Mouse (Mus musculus): ENCODE results near the gene Ccdc126. TPM values are rescaled to one million over a fixed set of nuclear protein-coding genes. Genes with fewer than 3 reads are reported as not detected.

The Ccdc126 gene
- polyA plus RNA-seq, 1 experiment, result 1.7 TPM

- Histone ChIP-seq H3K4me1 (ENCODE audit: control insufficient read depth, insufficient read depth, insufficient read length) (peaks cover 7% of the 10 kb centered on the region; the same call in 1 of the 2 replicates), H3K27me3 (ENCODE audit: control insufficient read depth, insufficient read depth, low read length) (no peaks in the 10 kb centered on the region), H3K27ac (ENCODE audit: insufficient read depth, low read length) (peak within 1 kb of the TSS; percentile 22), H3K4me3 (ENCODE audit: extremely low read depth, insufficient read depth, insufficient read length) (peak within 1 kb of the TSS; percentile 60), H3K36me3 (ENCODE audit: control insufficient read depth, insufficient read depth, low read length) (no peaks in the 10 kb centered on the region)
- TF ChIP-seq CTCF (IDR thresholded peaks at IDR 0.05; ENCODE audit: extremely low read depth, insufficient read depth, insufficient read length, insufficient replicate concordance), result no peak
- no peak for TF ChIP-seq POLR2A (IDR thresholded peaks at IDR 0.05; ENCODE audit: low read depth, low read length)
- peak; percentile 82 to 88 for DNase-seq (ENCODE audit: low read depth in 1 of 2, low spot score in 2 of 2)
- WGBS, result 6% methylated on average over 47 of the region's 49 CpGs
Observed at GRCm38 (mm10) chr6:49367159-49368054, 48.3 kb downstream of the Ccdc126 start, which contains the start of gene Fam221a. Gene Fam221a (plus strand): TSS chr6:49367739.

DNA sequence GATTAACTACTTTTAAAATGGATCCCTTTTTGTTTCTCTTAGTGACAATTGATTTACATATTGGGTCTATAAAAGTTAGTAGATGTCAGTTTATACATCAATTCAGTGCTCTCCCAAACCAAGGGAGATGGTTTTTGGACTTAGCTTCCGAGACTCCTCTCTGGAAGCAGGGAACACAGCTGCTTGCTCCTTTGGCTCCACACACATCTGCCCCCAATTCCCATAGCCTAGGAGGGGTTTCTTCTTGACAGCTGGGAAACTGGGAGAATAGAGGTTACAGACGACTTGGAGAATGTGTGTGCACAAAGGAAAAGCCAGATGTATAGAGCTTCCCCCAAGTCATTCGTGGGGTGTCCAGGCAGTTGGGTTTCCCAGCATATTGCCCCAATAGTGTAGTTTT lies 49.1 kb downstream of the Ccdc126 start:
- Histone ChIP-seq H3K27me3 (ENCODE audit: control insufficient read depth, insufficient read depth, low read length) (no peaks in the 10 kb centered on the region), H3K36me3 (ENCODE audit: control insufficient read depth, insufficient read depth, low read length) (no peaks in the 10 kb centered on the region), H3K27ac (ENCODE audit: insufficient read depth, low read length) (no peak overlapping the region), H3K4me3 (ENCODE audit: extremely low read depth, insufficient read depth, insufficient read length) (peak overlapping the region; percentile 4; the same call in 1 of the 2 replicates), H3K4me1 (ENCODE audit: control insufficient read depth, insufficient read depth, insufficient read length) (peaks cover 7% of the 10 kb centered on the region; the same call in 1 of the 2 replicates)
- DNase-seq (ENCODE audit: low read depth in 1 of 2, low spot score in 2 of 2), result no peak
- WGBS, result 36% methylated on average over 3 of the region's 3 CpGs
- no peak for TF ChIP-seq POLR2A (IDR thresholded peaks at IDR 0.05; ENCODE audit: low read depth, low read length)

DNA sequence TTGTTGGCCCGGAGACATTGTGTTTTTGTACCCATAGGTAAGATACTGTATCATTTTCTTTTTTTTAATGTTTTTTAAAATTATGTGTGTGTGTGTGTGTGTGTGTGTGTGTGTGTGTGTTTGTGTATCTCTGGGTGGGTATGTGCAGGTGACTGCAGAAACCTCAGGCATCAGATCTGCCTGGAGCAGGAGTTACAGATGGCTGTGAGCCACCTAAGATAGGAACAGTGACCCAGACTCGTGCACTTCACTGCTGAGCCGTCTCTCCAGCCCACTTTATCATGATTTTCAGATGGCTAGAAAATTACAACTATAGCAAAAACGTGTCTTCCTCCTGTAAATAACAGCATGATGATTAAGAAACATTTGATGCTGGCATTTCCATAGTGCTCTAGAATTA lies 53.6 kb downstream of the Ccdc126 start:
- TF ChIP-seq POLR2A (IDR thresholded peaks at IDR 0.05; ENCODE audit: low read depth, low read length), result no peak
- no peak for TF ChIP-seq CTCF (IDR thresholded peaks at IDR 0.05; ENCODE audit: extremely low read depth, insufficient read depth, insufficient read length, insufficient replicate concordance)
- DNase-seq (ENCODE audit: low read depth in 1 of 2, low spot score in 2 of 2), result no peak
- 77% methylated on average over 4 of the region's 4 CpGs for WGBS
- Histone ChIP-seq H3K4me1 (ENCODE audit: control insufficient read depth, insufficient read depth, insufficient read length) (peaks cover 7% of the 10 kb centered on the region; the same call in 1 of the 2 replicates), H3K4me3 (ENCODE audit: extremely low read depth, insufficient read depth, insufficient read length) (no peak overlapping the region), H3K36me3 (ENCODE audit: control insufficient read depth, insufficient read depth, low read length) (no peaks in the 10 kb centered on the region), H3K27ac (ENCODE audit: insufficient read depth, low read length) (no peak overlapping the region), H3K27me3 (ENCODE audit: control insufficient read depth, insufficient read depth, low read length) (no peaks in the 10 kb centered on the region)

DNA sequence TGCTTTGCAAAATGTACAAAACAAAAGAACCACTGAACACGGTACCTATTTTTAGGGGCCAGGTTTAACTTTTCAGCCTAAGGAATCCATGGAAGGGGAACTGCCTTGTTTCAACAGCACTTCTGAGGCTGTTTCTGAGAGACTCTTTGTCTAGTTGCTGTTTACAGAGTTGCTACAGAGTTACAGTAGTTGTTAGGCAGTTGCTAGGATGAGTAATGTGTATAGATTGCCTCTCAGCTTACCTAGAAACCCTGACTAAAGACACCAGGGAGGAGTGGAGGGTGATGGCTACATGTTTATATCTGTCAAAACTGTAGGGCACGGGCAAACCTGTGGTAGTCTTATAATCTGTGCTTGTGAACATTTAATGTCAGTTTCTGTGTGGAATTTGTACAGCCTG lies 54.9 kb downstream of the Ccdc126 start:
- no peak for TF ChIP-seq CTCF (IDR thresholded peaks at IDR 0.05; ENCODE audit: extremely low read depth, insufficient read depth, insufficient read length, insufficient replicate concordance)
- TF ChIP-seq POLR2A (IDR thresholded peaks at IDR 0.05; ENCODE audit: low read depth, low read length), result no peak
- no peak for DNase-seq (ENCODE audit: low read depth in 1 of 2, low spot score in 2 of 2)
- Histone ChIP-seq H3K4me1 (ENCODE audit: control insufficient read depth, insufficient read depth, insufficient read length) (no peaks in the 10 kb centered on the region), H3K36me3 (ENCODE audit: control insufficient read depth, insufficient read depth, low read length) (no peaks in the 10 kb centered on the region), H3K4me3 (ENCODE audit: extremely low read depth, insufficient read depth, insufficient read length) (no peak overlapping the region), H3K27ac (ENCODE audit: insufficient read depth, low read length) (no peak overlapping the region), H3K27me3 (ENCODE audit: control insufficient read depth, insufficient read depth, low read length) (no peaks in the 10 kb centered on the region)
- WGBS, result 91% methylated on average over 2 of the region's 2 CpGs

GRCm38 (mm10) chr6:49378328-49378727 lies 59.3 kb downstream of the Ccdc126 start:
- TF ChIP-seq POLR2A (IDR thresholded peaks at IDR 0.05; ENCODE audit: low read depth, low read length) (no peak), CTCF (IDR thresholded peaks at IDR 0.05; ENCODE audit: extremely low read depth, insufficient read depth, insufficient read length, insufficient replicate concordance) (no peak)
- 93% methylated on average over 12 of the region's 12 CpGs for WGBS
- no peak overlapping the region for H3K4me3 ChIP-seq (ENCODE audit: extremely low read depth, insufficient read depth, insufficient read length)
- H3K27me3 ChIP-seq (ENCODE audit: control insufficient read depth, insufficient read depth, low read length), result no peaks in the 10 kb centered on the region
- H3K4me1 ChIP-seq (ENCODE audit: control insufficient read depth, insufficient read depth, insufficient read length), result no peaks in the 10 kb centered on the region
- no peak overlapping the region for H3K27ac ChIP-seq (ENCODE audit: insufficient read depth, low read length)
- no peak for DNase-seq (ENCODE audit: low read depth in 1 of 2, low spot score in 2 of 2)
- H3K36me3 ChIP-seq (ENCODE audit: control insufficient read depth, insufficient read depth, low read length), result no peaks in the 10 kb centered on the region

Other genes starting within 250 kb of the Ccdc126 start
- 9.9 and 12.2 TPM in 2 replicates for gene Malsu1, start 245.5 kb upstream of the Ccdc126 start, polyA plus RNA-seq (2012; rRNA removed)
- 0.08 and 0.15 TPM in 2 replicates for gene Igf2bp3, start 104.3 kb upstream of the Ccdc126 start, polyA plus RNA-seq (2012; rRNA removed)
- gene Tra2a, start 55.2 kb upstream of the Ccdc126 start, polyA plus RNA-seq (2012; rRNA removed), result 25.8 and 27.3 TPM in 2 replicates
- gene Fam221a, start 48.5 kb downstream of the Ccdc126 start, polyA plus RNA-seq (2012; rRNA removed), result 0.74 and 0.83 TPM in 2 replicates
- not detected in 2 replicates for gene Stk31, start 76.3 kb downstream of the Ccdc126 start, polyA plus RNA-seq (2012; rRNA removed)